Mouse (Mus musculus) Patski (cell line): ENCODE results near the gene Krt8. TPM values are rescaled to one million over a fixed set of nuclear protein-coding genes. Genes with fewer than 3 reads are reported as not detected.
A peak's percentile ranks its signal among the peaks of the same experiment; 100 is the strongest.

Source experiments
- ATAC-seq: fragments of 100-300 bp; one replicate; pipeline ENCODE4 v1.8.0; 2021
- CTCF ChIA-PET: fragments of 350-600 bp; sonication (Branson Sonifier 250); formaldehyde crosslinking; loops from one replicate; lab custom pipeline; 2022; ENCODE audit warnings: inconsistent platforms; lab: Charles Lee
- POLR2A ChIA-PET: fragments of 350-600 bp; sonication (Branson Sonifier 250); formaldehyde crosslinking; loops from one replicate; lab custom pipeline; 2022; ENCODE audit warnings: antibody characterized with exemption, inconsistent platforms; lab: Charles Lee
- DNase-seq: peaks from one replicate; pipeline ENCODE4 v3.0.0-alpha.2; 2011; ENCODE audit warnings: low read depth, low spot score
- H3K27me3 ChIP-seq: fragments of 371-371 bp; one replicate; pipeline ENCODE4 v1.5.1; 2021
- CTCF ChIP-seq: fragments of 100-300 bp; IDR thresholded peaks from one replicate; pipeline ENCODE4 v1.5.1; 2021
- in situ Hi-C: fragments of 300-500 bp; cut with MboI; formaldehyde crosslinking; loops from 3 replicates; pipeline ENCODE4 v1.11.1; 2018; ENCODE audit warnings: low pct_unique_long_range_greater_than_20kb, mixed read lengths
- polyA plus RNA-seq: library from polyadenylated mRNA; unstranded; gene quantifications from one replicate; pipeline ENCODE4 v1.2.3, GENCODE M21; 2021

Gene Krt8
- polyA plus RNA-seq, 1 experiment from 2014 or later: 73.5 TPM

- CTCF ChIA-PET: no interaction called here
- POLR2A ChIA-PET: interaction anchor here (0.7 kb wide), 1 partner anchor 17 kb away, joined by 3 read pairs; no protein-coding TSS in a partner anchor
- DNase-seq: no peak
Observed at GRCm38 (mm10) chr15:102026430-102026829, 22.1 kb upstream of the Krt8 start.

GRCm38 (mm10) chr15:102025136-102025872 is 21.0 kb upstream of the Krt8 start:
- DNase-seq: no peak
- TF ChIP-seq CTCF: no peak
- no peak for ATAC-seq
- POLR2A ChIA-PET: interaction anchor here (0.7 kb wide), 1 partner anchor 23 kb away, joined by 3 read pairs; no protein-coding TSS in a partner anchor
- in situ Hi-C loops: no loop called here
- no peaks in the 10 kb centered on the region for H3K27me3 ChIP-seq
- CTCF ChIA-PET: interaction anchor here (0.7 to 2.3 kb wide), 7 partner anchors 8 to 56 kb away, joined by 3 to 6 read pairs (median 3); partner anchors contain the start of gene Eif4b

More at GRCm38 (mm10) chr15:102026430-102026829, 22.1 kb upstream of the Krt8 start:
- in situ Hi-C loops: no loop called here
- no peak for TF ChIP-seq CTCF
- no peaks in the 10 kb centered on the region for H3K27me3 ChIP-seq
- no peak for ATAC-seq

- DNase-seq: no peak
- POLR2A ChIA-PET: no interaction called here
Observed at GRCm38 (mm10) chr15:102023888-102024287, 19.6 kb upstream of the Krt8 start.

DNA sequence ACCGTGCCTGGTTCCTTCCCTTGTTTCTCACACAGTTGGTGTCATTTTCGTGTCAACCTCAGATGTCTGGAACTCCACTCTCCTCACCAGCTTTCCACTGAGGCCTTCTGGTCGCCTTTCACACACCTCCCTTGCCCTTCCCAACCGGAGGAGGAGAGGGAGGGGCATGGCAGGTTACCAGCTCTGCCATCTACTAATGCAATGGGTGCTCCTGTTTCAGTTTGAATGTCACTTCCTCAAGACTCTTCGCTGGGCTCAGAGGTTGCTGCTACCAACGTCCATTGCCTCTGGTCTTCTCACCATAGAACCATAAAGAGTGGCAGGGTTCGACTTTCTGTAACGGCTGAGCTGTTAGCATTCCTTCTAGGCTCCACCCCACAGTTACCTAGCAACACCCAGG is 18.2 kb upstream of the Krt8 start:
- H3K27me3 ChIP-seq: no peaks in the 10 kb centered on the region
- in situ Hi-C loops: no loop called here
- ATAC-seq (no peak), DNase-seq (no peak)
- ChIA-PET POLR2A (no interaction called here), CTCF (interaction anchor here (1.0 to 1.2 kb wide), 2 partner anchors 14 to 17 kb away, joined by 3 to 4 read pairs; no protein-coding TSS in a partner anchor)
- TF ChIP-seq CTCF: no peak

More at GRCm38 (mm10) chr15:102023888-102024287, 19.6 kb upstream of the Krt8 start:
- no peak for ATAC-seq
- H3K27me3 ChIP-seq: no peaks in the 10 kb centered on the region
- no peak for TF ChIP-seq CTCF
- CTCF ChIA-PET: interaction anchor here (1.3 to 2.3 kb wide), 2 partner anchors 9 to 42 kb away, joined by 3 to 6 read pairs; no protein-coding TSS in a partner anchor
- in situ Hi-C loops: no loop called here

DNA sequence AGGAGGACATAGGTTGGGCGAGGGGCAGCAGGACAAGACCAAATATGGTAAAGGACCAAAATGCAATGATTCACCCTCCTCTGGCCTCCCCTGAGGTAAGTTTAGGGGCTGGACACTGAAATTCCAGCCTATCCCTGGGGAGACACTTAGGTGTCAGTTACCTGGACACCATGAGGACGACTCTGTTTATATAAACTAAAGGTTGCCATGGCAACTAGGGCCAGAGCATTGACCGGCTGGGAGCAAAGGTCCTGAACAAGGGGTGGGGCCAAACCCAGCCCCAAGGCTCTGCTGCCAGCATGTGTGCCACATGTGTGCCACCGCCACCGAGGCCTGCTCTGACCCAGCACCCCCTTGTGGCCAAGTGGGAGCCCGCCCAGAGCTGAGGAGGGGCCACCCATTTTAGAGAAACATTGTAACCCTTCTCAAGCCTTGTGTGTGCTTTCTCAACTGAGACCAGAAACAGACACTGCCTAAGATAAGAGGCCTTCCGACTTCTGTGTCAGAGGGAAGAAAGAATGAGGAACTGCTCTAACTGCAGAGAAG is 13.7 kb upstream of the Krt8 start:
- ATAC-seq: peak; percentile 7
- POLR2A ChIA-PET: no interaction called here
- CTCF ChIA-PET: interaction anchor here (1.6 kb wide), 1 partner anchor 13 kb away, joined by 3 read pairs; the partner anchor contains the start of gene Krt8
- in situ Hi-C loops: no loop called here
- TF ChIP-seq CTCF: no peak
- H3K27me3 ChIP-seq: no peaks in the 10 kb centered on the region
- no peak for DNase-seq

- no peaks in the 10 kb centered on the region for H3K27me3 ChIP-seq
- in situ Hi-C loops: no loop called here
- DNase-seq (no peak), ATAC-seq (no peak)
- CTCF ChIA-PET: interaction anchor here (1.9 kb wide), 1 partner anchor 13 kb away, joined by 4 read pairs; no protein-coding TSS in a partner anchor
- POLR2A ChIA-PET: no interaction called here
- TF ChIP-seq CTCF: no peak
Observed at GRCm38 (mm10) chr15:102016787-102017186, 12.5 kb upstream of the Krt8 start.

- CTCF ChIA-PET: interaction anchor here (1.9 kb wide), 1 partner anchor 13 kb away, joined by 4 read pairs; no protein-coding TSS in a partner anchor
- DNase-seq (peak; percentile 91), ATAC-seq (peak; percentile 85)
- no peak for TF ChIP-seq CTCF
- no peaks in the 10 kb centered on the region for H3K27me3 ChIP-seq
- in situ Hi-C loops: no loop called here
- POLR2A ChIA-PET: no interaction called here
Observed at GRCm38 (mm10) chr15:102016096-102016495, 11.8 kb upstream of the Krt8 start.

- DNase-seq: no peak
- no peak for TF ChIP-seq CTCF
- H3K27me3 ChIP-seq: no peaks in the 10 kb centered on the region
- ChIA-PET CTCF (no interaction called here), POLR2A (no interaction called here)
- ATAC-seq: no peak
- in situ Hi-C loops: no loop called here
Observed at GRCm38 (mm10) chr15:102014848-102015247, 10.6 kb upstream of the Krt8 start.

- ATAC-seq: peak; percentile 10
- peak; percentile 67 for DNase-seq
- H3K27me3 ChIP-seq: no peaks in the 10 kb centered on the region
- in situ Hi-C loops: no loop called here
- POLR2A ChIA-PET: interaction anchor here (0.9 kb wide), 1 partner anchor 38 kb away, joined by 5 read pairs; no protein-coding TSS in a partner anchor
- CTCF ChIA-PET: interaction anchor here (0.8 to 1.3 kb wide), 2 partner anchors 20 to 39 kb away, joined by 3 read pairs; no protein-coding TSS in a partner anchor
- TF ChIP-seq CTCF: no peak
Observed at GRCm38 (mm10) chr15:102013651-102014050, 9.4 kb upstream of the Krt8 start.

GRCm38 (mm10) chr15:102012260-102012765 is 8.0 kb upstream of the Krt8 start:
- ATAC-seq: no peak
- TF ChIP-seq CTCF: no peak
- CTCF ChIA-PET: interaction anchor here (1.3 to 1.9 kb wide), 2 partner anchors 40 to 53 kb away, joined by 3 to 6 read pairs; no protein-coding TSS in a partner anchor
- POLR2A ChIA-PET: interaction anchor here (1.1 kb wide), 1 partner anchor 10 kb away, joined by 3 read pairs; no protein-coding TSS in a partner anchor
- no peaks in the 10 kb centered on the region for H3K27me3 ChIP-seq
- no peak for DNase-seq
- in situ Hi-C loops: no loop called here
